Mouse (Mus musculus) stomach, embryonic 14.5 days (tissue): ENCODE data around the gene Pik3r5. TPM values are rescaled to one million over a fixed set of nuclear protein-coding genes. Genes with fewer than 3 reads are reported as not detected.

Experiments
- ATAC-seq: fragments of 200-750 bp; cut with Nextera tagmentation; 2 replicates; pipeline ENCODE4 v1.8.0; 2017; ENCODE audit warnings: low read depth, moderate TSS enrichment; ENCODE audit not compliant: insufficient number of reproducible peaks, insufficient read depth, low FRiP score
- H3K27ac ChIP-seq: fragments of 300-500 bp; sonication (generic); 2 replicates; pipeline ENCODE4 v1.5.1; 2014; ENCODE audit warnings: mild to moderate bottlenecking, low read length, moderate library complexity, mixed read lengths
- H3K27me3 ChIP-seq: fragments of 300-500 bp; sonication (generic); 2 replicates; pipeline ENCODE4 v1.6.1; 2014; ENCODE audit warnings: low read length, control low read depth, mixed read lengths; ENCODE audit not compliant: control insufficient read depth, insufficient read depth
- H3K36me3 ChIP-seq: fragments of 300-500 bp; sonication (generic); 2 replicates; pipeline ENCODE4 v1.6.1; 2014; ENCODE audit warnings: mild to moderate bottlenecking, control low read depth, low read length, moderate library complexity, mixed read lengths; ENCODE audit not compliant: control insufficient read depth, insufficient read depth
- H3K4me1 ChIP-seq: fragments of 300-500 bp; sonication (generic); 2 replicates; pipeline ENCODE4 v1.6.1; 2014; ENCODE audit warnings: low read length, control low read depth, mixed read lengths; ENCODE audit not compliant: control insufficient read depth, insufficient read depth
- H3K4me2 ChIP-seq: fragments of 300-500 bp; sonication (generic); replicated peaks from 2 replicates; pipeline ENCODE4 v1.6.1; 2014; ENCODE audit warnings: low read depth, low read length, control low read depth
- H3K4me3 ChIP-seq: fragments of 300-500 bp; sonication (generic); 2 replicates; pipeline ENCODE4 v1.5.1; 2014; ENCODE audit warnings: low read depth, low read length, control low read depth
- H3K9ac ChIP-seq: fragments of 300-500 bp; sonication (generic); replicated peaks from 2 replicates; pipeline ENCODE4 v1.6.1; 2014; ENCODE audit warnings: low read depth, mild to moderate bottlenecking, control low read depth, low read length, moderate library complexity, mixed read lengths
- H3K9me3 ChIP-seq: fragments of 300-500 bp; sonication (generic); 2 replicates; pipeline ENCODE4 v1.6.1; 2016; ENCODE audit warnings: low read depth, low read length, control low read depth; ENCODE audit not compliant: control insufficient read depth
- WGBS: fragments of 180-500 bp; shearing (Covaris S2); extraction: QIAGEN DNeasy Blood & Tissue Kit; methylation state at CpG from one replicate; pipeline ENCODE4 v1.1.7; 2014; 5-methylcytosine and 5-hydroxymethylcytosine counted together
- polyA plus RNA-seq: library from polyadenylated mRNA; unstranded; fragments of >200 nt; fragmentation: Nextera tagmentation; extraction: Ambion mirVana; gene quantifications from 2 replicates; pipeline ENCODE4 v1.2.1, GENCODE M21; 2014

The Pik3r5 gene
- polyA plus RNA-seq, 1 experiment from 2014 or later = 1.3 TPM

- no peaks in the 10 kb centered on the region for H3K27me3 ChIP-seq
- H3K4me2 ChIP-seq = no peak overlapping the region
- H3K9ac ChIP-seq = no peak overlapping the region
- no peaks in the 10 kb centered on the region for H3K4me1 ChIP-seq
- WGBS = 81% methylated on average over 5 of the region's 5 CpGs
- no peaks in the 10 kb centered on the region for H3K36me3 ChIP-seq
- H3K9me3 ChIP-seq = no peaks in the 10 kb centered on the region
- H3K4me3 ChIP-seq = no peak overlapping the region
- H3K27ac ChIP-seq = no peak overlapping the region
- ATAC-seq = no peak
These were observed 27.6 kb downstream of the Pik3r5 start for GRCm38 (mm10) chr11:68459486-68459885.

GRCm38 (mm10) chr11:68462716-68463115 is 30.8 kb downstream of the Pik3r5 start:
- no peak overlapping the region for H3K9ac ChIP-seq
- no peaks in the 10 kb centered on the region for H3K9me3 ChIP-seq
- H3K4me3 ChIP-seq = no peak overlapping the region
- no peak overlapping the region for H3K27ac ChIP-seq
- no peak overlapping the region for H3K4me2 ChIP-seq
- H3K27me3 ChIP-seq = no peaks in the 10 kb centered on the region
- no peaks in the 10 kb centered on the region for H3K4me1 ChIP-seq
- no peak for ATAC-seq
- WGBS = 69% methylated on average over 3 of the region's 3 CpGs
- H3K36me3 ChIP-seq = no peaks in the 10 kb centered on the region

GRCm38 (mm10) chr11:68464260-68464659 is 32.3 kb downstream of the Pik3r5 start:
- no peak for ATAC-seq
- H3K9ac ChIP-seq = no peak overlapping the region
- WGBS = 74% methylated on average over 5 of the region's 5 CpGs
- no peak overlapping the region for H3K4me3 ChIP-seq
- no peak overlapping the region for H3K4me2 ChIP-seq
- H3K9me3 ChIP-seq = no peaks in the 10 kb centered on the region
- H3K4me1 ChIP-seq = no peaks in the 10 kb centered on the region
- H3K36me3 ChIP-seq = no peaks in the 10 kb centered on the region
- no peak overlapping the region for H3K27ac ChIP-seq
- H3K27me3 ChIP-seq = no peaks in the 10 kb centered on the region

- WGBS = 55% methylated on average over 2 of the region's 2 CpGs
- Histone ChIP-seq H3K36me3 (no peaks in the 10 kb centered on the region), H3K4me3 (no peak overlapping the region), H3K27me3 (no peaks in the 10 kb centered on the region), H3K9me3 (no peaks in the 10 kb centered on the region), H3K27ac (no peak overlapping the region), H3K9ac (no peak overlapping the region), H3K4me1 (no peaks in the 10 kb centered on the region), H3K4me2 (no peak overlapping the region)
- no peak for ATAC-seq
These were observed 33.2 kb downstream of the Pik3r5 start for GRCm38 (mm10) chr11:68465090-68465489.

GRCm38 (mm10) chr11:68467441-68467840 is 35.5 kb downstream of the Pik3r5 start:
- no peaks in the 10 kb centered on the region for H3K27me3 ChIP-seq
- 89% methylated on average over 7 of the region's 7 CpGs for WGBS

GRCm38 (mm10) chr11:68467962-68468612 is 36.2 kb downstream of the Pik3r5 start:
- Histone ChIP-seq H3K4me1 (no peaks in the 10 kb centered on the region), H3K27ac (no peak overlapping the region), H3K9ac (no peak overlapping the region), H3K27me3 (no peaks in the 10 kb centered on the region), H3K4me2 (no peak overlapping the region), H3K4me3 (no peak overlapping the region), H3K36me3 (no peaks in the 10 kb centered on the region), H3K9me3 (no peaks in the 10 kb centered on the region)
- ATAC-seq = no peak
- 74% methylated on average over 9 of the region's 9 CpGs for WGBS

More at GRCm38 (mm10) chr11:68467441-68467840, 35.5 kb downstream of the Pik3r5 start:
- Histone ChIP-seq H3K4me2 (no peak overlapping the region), H3K4me1 (no peaks in the 10 kb centered on the region), H3K9ac (no peak overlapping the region), H3K4me3 (no peak overlapping the region), H3K36me3 (no peaks in the 10 kb centered on the region), H3K9me3 (no peaks in the 10 kb centered on the region), H3K27ac (no peak overlapping the region)
- no peak for ATAC-seq

- no peak overlapping the region for H3K4me2 ChIP-seq
These were observed 37.0 kb downstream of the Pik3r5 start for GRCm38 (mm10) chr11:68468886-68469285.

GRCm38 (mm10) chr11:68472162-68472849 is 40.4 kb downstream of the Pik3r5 start:
- 82% methylated on average over 5 of the region's 5 CpGs for WGBS
- Histone ChIP-seq H3K27me3 (no peaks in the 10 kb centered on the region), H3K4me1 (no peaks in the 10 kb centered on the region), H3K36me3 (no peaks in the 10 kb centered on the region), H3K9ac (no peak overlapping the region), H3K9me3 (no peaks in the 10 kb centered on the region), H3K4me2 (no peak overlapping the region), H3K4me3 (no peak overlapping the region), H3K27ac (no peak overlapping the region)
- ATAC-seq = no peak

More at GRCm38 (mm10) chr11:68468886-68469285, 37.0 kb downstream of the Pik3r5 start:
- WGBS = 83% methylated on average over 4 of the region's 4 CpGs
- ATAC-seq = no peak
- H3K9ac ChIP-seq = no peak overlapping the region
- no peak overlapping the region for H3K27ac ChIP-seq
- H3K4me1 ChIP-seq = no peaks in the 10 kb centered on the region
- H3K4me3 ChIP-seq = no peak overlapping the region
- H3K36me3 ChIP-seq = no peaks in the 10 kb centered on the region
- H3K27me3 ChIP-seq = no peaks in the 10 kb centered on the region
- no peaks in the 10 kb centered on the region for H3K9me3 ChIP-seq
